Mouse (Mus musculus): ENCODE results near the gene Hps1.

DNA sequence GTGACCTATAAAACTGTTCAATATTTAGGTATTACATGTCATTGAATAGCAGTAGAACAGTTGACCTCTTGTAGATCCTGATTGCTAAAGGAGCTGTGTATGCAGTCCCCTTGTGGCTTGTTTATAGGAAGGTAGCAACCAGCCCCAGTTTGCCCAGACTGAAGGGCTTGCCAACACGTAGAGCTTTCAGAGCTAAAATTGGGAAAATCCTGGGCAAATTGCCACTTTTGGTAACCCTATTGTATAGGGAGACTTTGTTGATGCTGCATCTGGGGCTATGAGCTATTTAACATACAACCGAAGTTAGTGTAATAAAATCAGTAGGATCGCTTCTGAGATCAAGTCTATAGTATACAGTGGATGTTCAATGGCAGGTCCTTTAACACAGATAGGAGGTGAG is 61.7 kb downstream of the Hps1 start:
- TF ChIP-seq CTCF (IDR thresholded peaks at IDR 0.05; ENCODE audit: low read depth) (no peak), EP300 (IDR thresholded peaks at IDR 0.05; ENCODE audit: low read depth) (no peak)
